Mouse (Mus musculus): ENCODE results near the gene Sptbn4.

GRCm38 (mm10) chr7:27331541-27331851 is 116.0 kb downstream of the Sptbn4 start:
- TF ChIP-seq CTCF (IDR thresholded peaks at IDR 0.05; ENCODE audit: low read depth) (no peak), EP300 (IDR thresholded peaks at IDR 0.05; ENCODE audit: low read depth) (no peak)
